In genomic region chr7:28418096-28418670, GRCm38 (mm10) we compare ENCODE assay signal across 9 mouse cellular contexts. TPM values are rescaled to one million over a fixed set of nuclear protein-coding genes. Genes with fewer than 3 reads are reported as not detected.
DNase-seq lines count a peak whose midpoint lies in the region; ATAC-seq and TF ChIP-seq lines count a peak whose summit lies in the region.
"Had no signal": no experiment of that assay in that cellular context is flagged by ENCODE, and none has a peak within 500 bp of the region (broad histone marks: within the 10 kb centered on the region; RNA-seq: fewer than 3 reads in every experiment).

No protein-coding gene starts in this region.

- H3K79me2 ChIP-seq in heart, adult 2 months (replicated peaks; ENCODE audit: control insufficient read depth, insufficient read depth, low read length) = no peaks in the 10 kb centered on the region

- DNase-seq in embryonic facial prominence, embryonic 14.5 days (ENCODE audit: low spot score) = peak; percentile 56
- DNase-seq in embryonic facial prominence, embryonic 10.5 days (ENCODE audit: low spot score) = no peak
- DNase-seq in ES-CJ7 (ENCODE audit: low read depth, low spot score) = peak; percentile 90
- peak; percentile 63 to 81 for DNase-seq in heart, adult 2 months
- DNase-seq in lung, adult 18-20 months = peak; percentile 57 to 75
- no peak for DNase-seq in right cerebral cortex, postnatal 4 days
- no peak for DNase-seq in retina, embryonic 14.5 days (ENCODE audit: low spot score)

- peak; percentile 75; the same call in 1 of the 2 replicates for TF ChIP-seq EP300 in heart, adult 2 months (IDR thresholded peaks at IDR 0.05; ENCODE audit: insufficient read depth, low read depth, low read length)

- intact Hi-C loops in heart, adult 2 months (cut with DNase I) = no loop called here

- ATAC-seq in embryonic facial prominence, embryonic 14.5 days (ENCODE audit: low read depth) = peak; percentile 57; the same call in 1 of the 2 replicates
- ATAC-seq in hindbrain, embryonic 13.5 days (ENCODE audit: low FRiP score) = no peak

- no peaks in the 10 kb centered on the region for H3K27me3 ChIP-seq in embryonic facial prominence, embryonic 14.5 days (replicated peaks; ENCODE audit: control insufficient read depth, insufficient read depth, low read length)
- H3K27me3 ChIP-seq in embryonic facial prominence, embryonic 10.5 days (replicated peaks; ENCODE audit: low read depth, poor library complexity, severe bottlenecking) = no peaks in the 10 kb centered on the region
- no peaks in the 10 kb centered on the region for H3K27me3 ChIP-seq in heart, adult 2 months (ENCODE audit: control insufficient read depth, insufficient read depth, low read length)
- no peaks in the 10 kb centered on the region for H3K27me3 ChIP-seq in hindbrain, embryonic 13.5 days

- no peak overlapping the region for H3K4me3 ChIP-seq in embryonic facial prominence, embryonic 14.5 days (ENCODE audit: low read depth, low read length)
- H3K4me3 ChIP-seq in embryonic facial prominence, embryonic 10.5 days = no peak overlapping the region
- H3K4me3 ChIP-seq in heart, adult 2 months = no peak overlapping the region
- no peak overlapping the region for H3K4me3 ChIP-seq in hindbrain, embryonic 13.5 days
- H3K4me3 ChIP-seq: erythroblast, embryonic 14.5 days had no signal

- no peak overlapping the region for H3K4me2 ChIP-seq in embryonic facial prominence, embryonic 14.5 days (ENCODE audit: low read depth, low read length)
- H3K4me2 ChIP-seq in hindbrain, embryonic 13.5 days = no peak overlapping the region

- H3K27ac ChIP-seq in embryonic facial prominence, embryonic 14.5 days (replicated peaks; ENCODE audit: low read depth, low read length) = 0 out of 2 replicates have a peak overlapping the region, but pooled peaks have one; percentile 6
- no peak overlapping the region for H3K27ac ChIP-seq in embryonic facial prominence, embryonic 10.5 days (replicated peaks)
- peak overlapping the region; percentile 52 for H3K27ac ChIP-seq in heart, adult 2 months
- no peak overlapping the region for H3K27ac ChIP-seq in hindbrain, embryonic 13.5 days

- no peak overlapping the region for H3K9ac ChIP-seq in embryonic facial prominence, embryonic 14.5 days (ENCODE audit: low read depth, low read length)
- no peak overlapping the region for H3K9ac ChIP-seq in heart, adult 2 months (ENCODE audit: low read depth, low read length)
- no peak overlapping the region for H3K9ac ChIP-seq in hindbrain, embryonic 13.5 days

- H3K36me3 ChIP-seq in embryonic facial prominence, embryonic 14.5 days (ENCODE audit: control insufficient read depth, insufficient read depth, low read length) = peaks cover 95% of the 10 kb centered on the region
- peaks cover 100% of the 10 kb centered on the region for H3K36me3 ChIP-seq in embryonic facial prominence, embryonic 10.5 days (replicated peaks)
- H3K36me3 ChIP-seq in heart, adult 2 months (ENCODE audit: control insufficient read depth, insufficient read depth, low read length) = peaks cover 10% of the 10 kb centered on the region
- H3K36me3 ChIP-seq in hindbrain, embryonic 13.5 days = peaks cover 87% of the 10 kb centered on the region

- 59% methylated on average over 8 of the region's 8 CpGs for WGBS in embryonic facial prominence, embryonic 14.5 days
- WGBS in embryonic facial prominence, embryonic 10.5 days = 71% methylated on average over 8 of the region's 8 CpGs
- WGBS in heart, adult 2 months = 23% methylated on average over 8 of the region's 8 CpGs
- 81% methylated on average over 8 of the region's 8 CpGs for WGBS in hindbrain, embryonic 13.5 days

- no peak for TF ChIP-seq POLR2A in heart, adult 2 months (IDR thresholded peaks at IDR 0.05; ENCODE audit: insufficient read depth, low read depth, low read length)

- TF ChIP-seq CTCF in heart, adult 2 months (IDR thresholded peaks at IDR 0.05) = no peak

- H3K9me3 ChIP-seq in embryonic facial prominence, embryonic 14.5 days (ENCODE audit: control insufficient read depth, low read length) = no peaks in the 10 kb centered on the region
- H3K9me3 ChIP-seq in embryonic facial prominence, embryonic 10.5 days = no peaks in the 10 kb centered on the region
- H3K9me3 ChIP-seq in hindbrain, embryonic 13.5 days = no peaks in the 10 kb centered on the region

- H3K4me1 ChIP-seq in embryonic facial prominence, embryonic 14.5 days (ENCODE audit: control insufficient read depth, insufficient read depth, low read length) = no peaks in the 10 kb centered on the region
- H3K4me1 ChIP-seq in embryonic facial prominence, embryonic 10.5 days = no peaks in the 10 kb centered on the region
- peaks cover 8% of the 10 kb centered on the region for H3K4me1 ChIP-seq in heart, adult 2 months (ENCODE audit: control insufficient read depth, insufficient read depth, low read length)
- peaks cover 5% of the 10 kb centered on the region; the same call in 1 of the 2 replicates for H3K4me1 ChIP-seq in hindbrain, embryonic 13.5 days (replicated peaks)

RNA-seq across cellular contexts. Expression of gene Gmfg, which starts 19.1 kb away (rescaled TPM):
- 14.7 and 20.4 TPM in 2 replicates for polyA plus RNA-seq in embryonic facial prominence, embryonic 14.5 days (2014; fragmentation: Nextera tagmentation; extraction: Ambion mirVana)
- 6.9 and 7.1 TPM in 2 replicates for polyA plus RNA-seq in embryonic facial prominence, embryonic 10.5 days (2016; fragmentation: Nextera tagmentation; extraction: Ambion mirVana)
- 1 to 10 TPM; 3.8 to 5.3 TPM for total RNA-seq in heart, adult 2 months (2021)
- polyA plus RNA-seq in heart, adult 2 months (2012; rRNA removed) = 6.8 and 7.1 TPM in 2 replicates
- 5.2 and 5.3 TPM in 2 replicates for polyA plus RNA-seq in hindbrain, embryonic 13.5 days (2015; fragmentation: Nextera tagmentation; extraction: Ambion mirVana)

RNA-seq across cellular contexts. Expression of gene Paf1, which starts 25.4 kb away (rescaled TPM):
- 52.1 and 54.1 TPM in 2 replicates for polyA plus RNA-seq in embryonic facial prominence, embryonic 14.5 days (2014; fragmentation: Nextera tagmentation; extraction: Ambion mirVana)
- 88.3 and 89.0 TPM in 2 replicates for polyA plus RNA-seq in embryonic facial prominence, embryonic 10.5 days (2016; fragmentation: Nextera tagmentation; extraction: Ambion mirVana)
- total RNA-seq in heart, adult 2 months (2021) = 10 to 100 TPM; 41.3 to 42.1 TPM
- polyA plus RNA-seq in heart, adult 2 months (2012; rRNA removed) = 63.8 and 67.0 TPM in 2 replicates
- 93.0 and 100 TPM in 2 replicates for polyA plus RNA-seq in hindbrain, embryonic 13.5 days (2015; fragmentation: Nextera tagmentation; extraction: Ambion mirVana)

RNA-seq across cellular contexts. Expression of gene Med29, which starts 25.7 kb away (rescaled TPM):
- 44.1 and 48.2 TPM in 2 replicates for polyA plus RNA-seq in embryonic facial prominence, embryonic 14.5 days (2014; fragmentation: Nextera tagmentation; extraction: Ambion mirVana)
- 61.9 and 62.6 TPM in 2 replicates for polyA plus RNA-seq in embryonic facial prominence, embryonic 10.5 days (2016; fragmentation: Nextera tagmentation; extraction: Ambion mirVana)
- total RNA-seq in heart, adult 2 months (2021) = 10 to 100 TPM; 20.8 to 21.5 TPM
- polyA plus RNA-seq in heart, adult 2 months (2012; rRNA removed) = 48.8 and 50.4 TPM in 2 replicates
- polyA plus RNA-seq in hindbrain, embryonic 13.5 days (2015; fragmentation: Nextera tagmentation; extraction: Ambion mirVana) = 43.7 and 44.8 TPM in 2 replicates

RNA-seq across cellular contexts. Expression of gene Lrfn1, which starts 33.6 kb away (rescaled TPM):
- 4.0 and 6.7 TPM in 2 replicates for polyA plus RNA-seq in embryonic facial prominence, embryonic 14.5 days (2014; fragmentation: Nextera tagmentation; extraction: Ambion mirVana)
- polyA plus RNA-seq in embryonic facial prominence, embryonic 10.5 days (2016; fragmentation: Nextera tagmentation; extraction: Ambion mirVana) = 4.9 TPM in 2 replicates
- total RNA-seq in heart, adult 2 months (2021) = under 1 TPM; 0.68 to 0.73 TPM
- 0.82 and 1.3 TPM in 2 replicates for polyA plus RNA-seq in heart, adult 2 months (2012; rRNA removed)
- 11.3 and 11.8 TPM in 2 replicates for polyA plus RNA-seq in hindbrain, embryonic 13.5 days (2015; fragmentation: Nextera tagmentation; extraction: Ambion mirVana)

RNA-seq across cellular contexts. Expression of gene Zfp36, which starts 38.1 kb away (rescaled TPM):
- polyA plus RNA-seq in embryonic facial prominence, embryonic 14.5 days (2014; fragmentation: Nextera tagmentation; extraction: Ambion mirVana) = 13.5 and 14.4 TPM in 2 replicates
- polyA plus RNA-seq in embryonic facial prominence, embryonic 10.5 days (2016; fragmentation: Nextera tagmentation; extraction: Ambion mirVana) = 5.6 and 5.7 TPM in 2 replicates
- 10 to 100 TPM; 19.4 to 26.3 TPM for total RNA-seq in heart, adult 2 months (2021)
- polyA plus RNA-seq in heart, adult 2 months (2012; rRNA removed) = 26.1 and 28.2 TPM in 2 replicates
- polyA plus RNA-seq in hindbrain, embryonic 13.5 days (2015; fragmentation: Nextera tagmentation; extraction: Ambion mirVana) = 4.6 and 4.9 TPM in 2 replicates

Comparison
In these comparisons a context has a peak if more than half of its experiments do, and no peak if none do; other contexts are left out.
1. DNase-seq: peak in embryonic facial prominence, embryonic 14.5 days (single experiment), ES-CJ7 (single experiment), heart, adult 2 months (2 of 2) and lung, adult 18-20 months (2 of 2); none in embryonic facial prominence, embryonic 10.5 days (single experiment), right cerebral cortex, postnatal 4 days (single experiment) and retina, embryonic 14.5 days (single experiment).
2. H3K27ac ChIP-seq: peak in embryonic facial prominence, embryonic 14.5 days (single experiment) and heart, adult 2 months (single experiment); none in embryonic facial prominence, embryonic 10.5 days (single experiment) and hindbrain, embryonic 13.5 days (single experiment).